Mouse (Mus musculus) thymus, postnatal 0 days (tissue): ENCODE measurements at regions not wholly inside any gene's neighbourhood (a gene's known extent, or its start where the extent isn't known, plus 50 kb on each side); places are given as distances from the start of the nearest gene placed in this dataset.

ENCODE experiments used
- DNase-seq: peaks from one replicate; pipeline ENCODE4 v3.0.0-alpha.2; 2015; ENCODE audit warnings: low spot score

DNA sequence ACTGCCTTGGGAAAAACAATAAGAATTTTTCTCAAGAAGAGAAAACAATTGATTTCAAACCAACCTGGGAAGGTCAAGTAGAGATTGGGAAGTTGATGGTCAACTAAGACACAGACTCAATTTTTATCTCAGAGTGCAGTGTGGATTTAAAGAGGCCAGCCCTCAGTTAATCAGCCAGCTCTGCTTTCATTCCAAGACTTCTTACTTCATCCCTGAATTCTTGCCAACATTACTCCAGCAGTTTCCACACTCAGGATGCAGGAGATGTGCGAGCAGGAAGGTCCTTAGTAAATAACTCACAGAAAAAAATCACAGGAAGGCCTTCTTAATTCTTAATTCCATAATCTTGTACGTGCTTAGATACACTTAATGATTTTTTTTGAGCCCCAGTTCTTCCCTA is 144.1 kb upstream of the Nrp1 start:
- no peak for DNase-seq

DNA sequence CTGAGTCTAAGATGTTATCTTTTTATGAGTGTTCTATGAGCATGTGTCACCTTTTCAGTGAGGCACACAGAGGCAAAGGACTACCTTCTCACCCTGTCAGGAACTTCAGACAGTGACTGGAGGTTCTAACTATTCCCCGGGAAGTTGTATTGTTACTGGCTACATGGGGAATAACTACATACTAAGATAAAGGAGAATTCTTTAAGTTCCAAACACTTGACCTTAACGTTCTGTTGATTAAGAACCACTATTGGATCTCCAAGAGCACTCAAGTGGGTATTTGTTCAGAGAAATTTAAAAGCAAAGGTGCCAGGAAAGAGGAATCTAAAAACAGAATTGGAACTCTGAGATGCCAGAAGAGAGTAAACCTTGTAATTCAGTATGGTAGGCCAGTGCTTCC is 139.5 kb upstream of the Nrp1 start:
- DNase-seq: no peak

- DNase-seq: no peak
These were observed 138.9 kb upstream of the Nrp1 start for GRCm38 (mm10) chr8:128219539-128219938.

DNA sequence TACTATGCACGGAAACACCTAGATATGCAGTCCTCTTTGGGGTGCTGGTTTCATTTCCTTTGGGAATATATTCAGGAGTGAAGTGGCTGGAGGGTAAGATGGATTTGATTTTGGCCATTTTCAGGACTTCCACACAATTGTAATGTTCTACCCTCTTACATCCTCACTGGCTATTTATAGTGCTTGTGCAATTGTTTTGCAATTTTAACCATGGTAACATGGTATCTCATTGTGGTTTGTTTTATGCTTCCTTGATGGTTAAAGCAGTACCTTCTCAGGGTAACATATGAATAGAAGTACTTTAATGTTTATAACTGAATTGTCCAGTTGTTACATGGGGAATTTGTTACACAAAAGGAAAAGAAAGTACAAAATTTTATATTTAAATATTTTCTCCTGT is 135.3 kb upstream of the Nrp1 start:
- DNase-seq: no peak

DNA sequence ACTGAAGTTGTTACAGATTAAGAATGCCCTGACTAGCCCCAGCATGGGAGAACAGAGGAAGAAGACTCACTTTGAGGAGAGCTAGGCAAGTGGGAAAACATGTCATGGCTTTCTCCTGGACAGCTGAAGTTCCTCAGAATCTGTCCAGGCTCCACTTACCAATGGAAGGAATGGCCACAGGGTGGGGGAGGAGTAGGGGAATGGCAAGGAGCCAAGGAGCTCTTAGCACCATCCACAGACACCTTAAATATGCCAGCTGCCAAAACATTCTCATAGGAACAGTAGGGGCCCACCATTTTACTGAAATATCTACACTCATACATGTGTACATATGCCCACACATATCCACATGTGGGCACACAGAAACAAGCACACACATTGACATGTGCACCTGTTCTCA is 134.9 kb upstream of the Nrp1 start:
- no peak for DNase-seq

DNA sequence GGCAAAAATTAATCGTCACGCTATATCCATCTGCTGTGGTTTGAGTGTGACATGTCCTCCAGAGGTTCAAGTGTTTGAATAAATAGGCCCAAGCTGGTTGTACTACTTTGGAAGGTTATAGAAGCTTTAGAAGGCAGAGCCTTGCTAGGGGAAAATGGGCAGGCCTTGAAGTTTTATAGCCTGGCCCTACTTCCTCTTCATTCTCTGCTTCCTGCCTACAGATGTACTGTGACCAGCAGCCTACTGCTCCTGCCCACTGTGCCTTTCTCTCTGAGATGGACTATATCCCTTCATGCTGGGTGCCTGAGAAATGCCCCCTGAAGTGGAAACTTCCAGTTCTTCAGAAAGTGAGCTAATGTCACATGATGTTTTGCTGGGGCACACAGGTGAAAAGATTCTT is 133.3 kb upstream of the Nrp1 start:
- DNase-seq: no peak

GRCm38 (mm10) chr8:128235071-128235470 is 123.3 kb upstream of the Nrp1 start:
- DNase-seq: no peak

- no peak for DNase-seq
These were observed 122.9 kb upstream of the Nrp1 start for GRCm38 (mm10) chr8:128235527-128235926.

DNA sequence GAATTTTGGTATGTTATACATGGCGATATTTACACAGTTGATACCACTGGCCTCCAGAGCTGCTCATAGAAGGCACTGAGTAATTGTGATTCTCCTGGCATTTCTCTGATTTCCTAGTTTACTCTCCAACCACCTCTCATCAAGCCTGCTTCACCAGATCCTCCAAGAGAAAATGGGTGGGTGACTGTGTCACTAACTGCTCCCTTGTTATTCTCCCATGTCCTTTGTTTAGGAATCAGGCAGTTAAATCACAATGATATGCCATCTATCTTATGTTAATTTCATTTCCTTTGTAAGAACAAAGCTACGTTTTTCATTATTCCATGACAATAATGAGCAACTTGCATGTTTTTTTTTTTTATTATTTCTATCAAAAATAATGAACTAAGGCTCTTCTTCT is 122.3 kb upstream of the Nrp1 start:
- no peak for DNase-seq

- no peak for DNase-seq
These were observed 119.5 kb upstream of the Nrp1 start for GRCm38 (mm10) chr8:128238948-128239347.

DNA sequence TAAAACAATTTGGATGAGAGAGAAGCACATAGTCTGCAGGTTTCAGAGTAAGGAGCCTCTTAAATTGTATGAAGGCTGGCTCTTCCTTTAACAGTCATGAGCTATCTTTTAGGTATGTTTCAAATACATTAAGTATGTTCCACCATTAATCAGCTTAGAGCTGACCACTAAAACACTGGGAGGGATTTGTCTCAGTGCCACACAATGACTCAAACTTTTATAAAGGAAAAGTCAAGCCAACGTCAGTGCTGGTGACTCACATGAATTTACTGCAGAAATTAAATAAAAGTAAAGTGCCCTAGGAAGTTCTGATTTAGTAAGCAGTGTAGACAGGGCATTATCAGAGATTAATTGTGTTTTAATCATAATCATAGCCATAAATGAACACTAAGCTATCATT is 118.6 kb upstream of the Nrp1 start:
- no peak for DNase-seq

GRCm38 (mm10) chr8:128241200-128241599 is 117.2 kb upstream of the Nrp1 start:
- DNase-seq: no peak

DNA sequence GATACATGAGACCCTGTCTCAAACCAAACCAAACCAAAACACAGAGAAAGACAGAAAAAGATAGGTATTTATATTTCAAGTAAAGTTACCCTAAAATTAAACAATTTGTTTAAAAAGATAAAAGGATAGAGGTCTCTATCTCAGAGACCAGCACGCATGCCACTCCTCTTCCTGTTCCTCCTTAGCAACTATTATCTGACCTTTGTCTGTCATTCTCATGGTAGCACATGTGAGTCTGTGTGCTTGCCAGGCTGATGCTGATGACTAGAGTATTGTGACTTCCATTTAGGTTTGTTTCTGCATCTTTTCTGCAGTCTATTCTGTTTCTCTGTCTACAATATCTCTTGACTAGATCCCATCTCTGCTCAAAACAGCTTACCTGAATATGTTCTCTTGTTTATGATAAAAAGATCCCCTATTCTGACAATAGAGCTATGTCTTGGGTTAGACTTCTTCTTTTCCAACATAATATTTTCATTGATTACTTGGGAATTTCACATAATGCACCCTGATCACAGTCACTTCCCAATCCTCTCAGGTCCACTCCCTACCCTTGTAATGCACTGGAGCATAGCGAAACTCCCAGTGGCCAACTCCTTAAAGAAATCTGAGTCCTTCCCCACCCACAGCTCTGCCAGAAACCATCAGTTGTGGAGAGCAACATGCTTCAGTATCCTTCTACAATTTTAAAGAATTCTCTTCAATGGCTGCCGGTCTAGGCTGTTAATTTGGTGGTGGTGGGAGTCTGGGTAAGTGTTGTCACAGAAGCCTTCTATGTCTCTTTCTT is 115.7 kb upstream of the Nrp1 start:
- no peak for DNase-seq

- no peak for DNase-seq
These were observed 106.7 kb upstream of the Nrp1 start for GRCm38 (mm10) chr8:128251723-128252122.

DNA sequence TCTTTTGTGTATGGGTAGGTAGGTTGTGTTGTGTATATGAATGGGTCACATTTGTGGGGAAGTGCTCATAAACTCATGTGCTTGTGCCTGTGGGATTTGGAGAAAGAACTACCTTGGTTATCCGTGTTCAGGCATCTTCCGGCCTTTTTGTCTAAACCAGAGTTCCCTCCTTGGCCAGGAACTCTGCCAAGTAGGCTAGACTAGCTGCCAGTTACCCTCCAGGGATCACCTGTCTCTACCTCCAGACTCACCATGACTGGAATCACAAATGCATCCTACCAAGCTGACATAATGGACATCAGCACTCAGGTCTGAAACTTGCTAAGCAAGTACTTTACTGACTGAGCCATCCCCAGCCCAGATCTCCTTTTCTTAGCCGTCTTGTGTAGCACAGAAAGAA is 97.6 kb upstream of the Nrp1 start:
- no peak for DNase-seq

GRCm38 (mm10) chr8:128261367-128261766 is 97.0 kb upstream of the Nrp1 start:
- no peak for DNase-seq

DNA sequence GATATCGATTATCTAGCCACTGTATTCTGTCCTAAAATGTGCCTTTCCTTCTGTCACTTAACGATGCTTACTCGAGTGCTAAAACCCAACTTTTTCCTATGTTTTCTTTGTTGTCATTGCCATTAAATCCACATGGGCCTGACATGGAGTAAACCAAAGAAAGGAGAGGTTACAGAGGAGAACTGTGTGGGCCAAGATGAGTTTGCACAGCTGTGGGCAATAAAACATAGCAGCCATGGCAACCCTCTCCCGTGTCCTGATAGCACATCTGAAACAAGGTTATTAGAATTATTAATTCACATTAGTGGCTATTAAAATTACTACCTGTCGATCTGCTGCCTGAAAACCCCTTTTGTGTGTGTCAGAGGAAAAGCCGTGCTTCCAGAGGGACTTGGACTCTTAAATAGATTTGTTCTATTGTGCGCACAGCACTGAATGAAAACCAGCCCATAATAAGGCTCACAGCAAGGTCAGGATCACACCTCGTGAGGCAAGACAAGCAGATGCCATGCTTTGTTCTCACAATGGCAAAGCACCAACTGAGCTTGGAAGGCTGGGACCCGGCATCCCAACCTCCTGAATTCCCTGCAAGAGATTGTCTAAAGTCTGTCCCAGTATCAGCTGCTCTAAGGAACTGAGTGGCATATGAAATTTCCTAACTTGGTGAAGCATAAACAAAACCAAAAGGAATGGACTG is 95.0 kb upstream of the Nrp1 start:
- DNase-seq: no peak

GRCm38 (mm10) chr8:128267261-128267660 is 91.1 kb upstream of the Nrp1 start:
- no peak for DNase-seq

- DNase-seq: no peak
These were observed 90.4 kb upstream of the Nrp1 start for GRCm38 (mm10) chr8:128268010-128268409.

DNA sequence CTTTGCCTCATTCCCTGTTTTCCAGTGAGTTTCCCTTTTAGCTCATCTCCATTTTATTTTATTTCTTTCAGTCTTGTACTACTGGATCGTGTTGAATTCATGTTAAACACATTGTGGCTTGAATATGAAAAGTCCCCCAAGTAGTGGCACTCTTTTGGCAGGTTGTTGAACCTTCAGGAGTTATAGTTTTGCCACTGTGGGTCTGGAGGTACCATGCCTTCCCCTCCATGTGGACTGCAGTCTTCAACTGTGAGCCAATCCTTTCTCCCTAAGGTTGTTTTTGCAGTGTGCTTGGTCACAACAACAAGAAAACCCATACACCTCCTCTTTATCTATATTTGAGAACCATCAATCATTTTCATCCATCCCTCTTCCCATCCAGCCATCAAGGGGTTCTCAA is 88.9 kb upstream of the Nrp1 start:
- DNase-seq: no peak

GRCm38 (mm10) chr8:128272866-128273344 is 85.5 kb upstream of the Nrp1 start:
- DNase-seq: no peak

- DNase-seq: no peak
These were observed 81.9 kb upstream of the Nrp1 start for GRCm38 (mm10) chr8:128276475-128276874.

DNA sequence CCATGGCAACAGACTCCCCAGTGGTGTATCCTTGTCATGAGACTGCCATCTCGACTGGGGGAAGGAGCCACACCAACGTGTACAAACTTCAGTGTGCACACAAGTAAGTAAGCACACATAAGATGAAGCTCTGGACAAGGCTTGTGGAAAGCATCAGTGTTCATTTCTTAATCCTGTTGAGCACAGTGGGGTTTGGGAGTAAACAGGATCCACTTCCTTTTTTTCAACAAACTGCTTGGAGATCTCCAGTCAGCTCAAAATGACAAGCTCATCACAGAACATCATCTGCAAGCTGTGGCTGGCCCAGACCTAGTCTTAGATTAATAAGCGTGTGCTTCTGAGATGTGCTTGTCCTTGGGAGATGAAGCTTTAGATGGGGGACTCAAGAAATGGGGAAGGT is 75.6 kb upstream of the Nrp1 start:
- DNase-seq: no peak
